Mouse (Mus musculus) spleen, adult 2 months (tissue): ENCODE results near the gene Rab11a. TPM values are rescaled to one million over a fixed set of nuclear protein-coding genes. Genes with fewer than 3 reads are reported as not detected.

Source experiments
- DNase-seq, 2 experiments: peaks; one replicate each; pipeline versions ENCODE4 v3.0.0 to v3.0.0-alpha.2; 2012 to 2021; ENCODE audit warnings: low spot score in 2 of 2, low read depth in 1 of 2
- H3K27ac ChIP-seq: fragments of 200-500 bp; 2 replicates; pipeline ENCODE4 v1.5.1; 2012; ENCODE audit warnings: low read length, inconsistent platforms; ENCODE audit not compliant: insufficient read depth
- H3K27me3 ChIP-seq: fragments of 200-500 bp; 2 replicates; pipeline ENCODE4 v1.6.1; 2012; ENCODE audit warnings: mild to moderate bottlenecking, moderate library complexity, low read length, inconsistent platforms; ENCODE audit not compliant: control insufficient read depth, insufficient read depth
- H3K36me3 ChIP-seq: fragments of 200-500 bp; 2 replicates; pipeline ENCODE4 v1.6.1; 2012; ENCODE audit warnings: mild to moderate bottlenecking, low read length, inconsistent platforms; ENCODE audit not compliant: control insufficient read depth, insufficient read depth
- H3K4me1 ChIP-seq: fragments of 200-500 bp; 2 replicates; pipeline ENCODE4 v1.6.1; 2011; ENCODE audit warnings: inconsistent platforms; ENCODE audit not compliant: control insufficient read depth, insufficient read depth, insufficient read length
- H3K4me3 ChIP-seq: fragments of 200-500 bp; 2 replicates; pipeline ENCODE4 v1.5.1; 2011; ENCODE audit warnings: mild to moderate bottlenecking, inconsistent platforms; ENCODE audit not compliant: insufficient read depth, insufficient read length; ENCODE audit errors: extremely low read depth
- CTCF ChIP-seq: fragments of 200-500 bp; IDR thresholded peaks from 2 replicates; pipeline ENCODE4 v1.5.1; 2011; ENCODE audit warnings: mild to moderate bottlenecking, inconsistent platforms; ENCODE audit not compliant: insufficient read depth, insufficient read length, insufficient replicate concordance; ENCODE audit errors: extremely low read depth
- POLR2A ChIP-seq: fragments of 200-500 bp; IDR thresholded peaks from 2 replicates; pipeline ENCODE4 v1.6.1; 2011; ENCODE audit warnings: low read depth, low read length, inconsistent platforms
- WGBS: fragments of 180-500 bp; shearing (Covaris S2); methylation state at CpG from one replicate; pipeline ENCODE4 v1.1.7; 2018; 5-methylcytosine and 5-hydroxymethylcytosine counted together
- polyA plus RNA-seq: library from polyadenylated mRNA; depleted of rRNA; stranded (reverse); fragments of >200 nt; gene quantifications from 2 replicates; pipeline ENCODE4 v1.2.3, GENCODE M21; 2012

The Rab11a gene
- polyA plus RNA-seq, 1 experiment, result 38.4 TPM

GRCm38 (mm10) chr9:64702937-64703336, 34.6 kb downstream of the Rab11a start:
- peak; percentile 29 to 46 for DNase-seq
- H3K4me3 ChIP-seq, result no peak overlapping the region
- no peak overlapping the region for H3K27ac ChIP-seq
- peaks cover 14% of the 10 kb centered on the region for H3K4me1 ChIP-seq
- H3K36me3 ChIP-seq, result peaks cover 5% of the 10 kb centered on the region; the same call in 1 of the 2 replicates
- WGBS, result 26% methylated on average over 2 of the region's 2 CpGs
- TF ChIP-seq POLR2A (no peak), CTCF (no peak)
- no peaks in the 10 kb centered on the region for H3K27me3 ChIP-seq

GRCm38 (mm10) chr9:64702391-64702790, 35.2 kb downstream of the Rab11a start:
- H3K36me3 ChIP-seq, result peaks cover 5% of the 10 kb centered on the region; the same call in 1 of the 2 replicates
- TF ChIP-seq POLR2A (no peak), CTCF (no peak)
- H3K4me3 ChIP-seq, result no peak overlapping the region
- no peak for DNase-seq
- no peaks in the 10 kb centered on the region for H3K27me3 ChIP-seq
- H3K27ac ChIP-seq, result no peak overlapping the region
- peaks cover 14% of the 10 kb centered on the region for H3K4me1 ChIP-seq

- 88% methylated on average over 1 of the region's 1 CpGs for WGBS
- TF ChIP-seq CTCF, result no peak
- TF ChIP-seq POLR2A, result no peak
- Histone ChIP-seq H3K4me1 (peaks cover 14% of the 10 kb centered on the region), H3K27me3 (no peaks in the 10 kb centered on the region), H3K4me3 (no peak overlapping the region), H3K36me3 (peaks cover 2% of the 10 kb centered on the region; the same call in 1 of the 2 replicates), H3K27ac (no peak overlapping the region)
- DNase-seq, result no peak
Observed at GRCm38 (mm10) chr9:64701651-64702050, 35.9 kb downstream of the Rab11a start.

- DNase-seq, result no peak
Observed at GRCm38 (mm10) chr9:64700451-64701311, 36.9 kb downstream of the Rab11a start.

GRCm38 (mm10) chr9:64698586-64698985, 39.0 kb downstream of the Rab11a start:
- Histone ChIP-seq H3K36me3 (no peaks in the 10 kb centered on the region; the same call in none of the 2 replicates), H3K27ac (no peak overlapping the region), H3K4me3 (no peak overlapping the region), H3K4me1 (peaks cover 4% of the 10 kb centered on the region; the same call in 1 of the 2 replicates), H3K27me3 (no peaks in the 10 kb centered on the region)
- TF ChIP-seq POLR2A (no peak), CTCF (no peak)
- 97% methylated on average over 1 of the region's 1 CpGs for WGBS
- DNase-seq, result no peak

More at GRCm38 (mm10) chr9:64700451-64701311, 36.9 kb downstream of the Rab11a start:
- peaks cover 14% of the 10 kb centered on the region for H3K4me1 ChIP-seq
- no peaks in the 10 kb centered on the region for H3K27me3 ChIP-seq
- H3K36me3 ChIP-seq, result peaks cover 2% of the 10 kb centered on the region; the same call in 1 of the 2 replicates
- 89% methylated on average over 4 of the region's 4 CpGs for WGBS
- no peak overlapping the region for H3K4me3 ChIP-seq
- TF ChIP-seq CTCF, result no peak
- TF ChIP-seq POLR2A, result no peak
- no peak overlapping the region for H3K27ac ChIP-seq

- H3K36me3 ChIP-seq, result no peaks in the 10 kb centered on the region; the same call in none of the 2 replicates
- no peak for DNase-seq
- TF ChIP-seq CTCF (no peak), POLR2A (no peak)
- H3K4me1 ChIP-seq, result no peaks in the 10 kb centered on the region
- H3K27ac ChIP-seq, result no peak overlapping the region
- H3K4me3 ChIP-seq, result no peak overlapping the region
- H3K27me3 ChIP-seq, result no peaks in the 10 kb centered on the region
- WGBS, result 90% methylated on average over 5 of the region's 5 CpGs
Observed at GRCm38 (mm10) chr9:64697677-64698076, 39.9 kb downstream of the Rab11a start.

- DNase-seq, result no peak
- H3K4me1 ChIP-seq, result no peaks in the 10 kb centered on the region
- no peak overlapping the region for H3K4me3 ChIP-seq
- H3K27ac ChIP-seq, result no peak overlapping the region
- no peaks in the 10 kb centered on the region; the same call in none of the 2 replicates for H3K36me3 ChIP-seq
- 86% methylated on average over 1 of the region's 1 CpGs for WGBS
- no peaks in the 10 kb centered on the region for H3K27me3 ChIP-seq
- TF ChIP-seq POLR2A (no peak), CTCF (no peak)
Observed at GRCm38 (mm10) chr9:64697006-64697405, 40.6 kb downstream of the Rab11a start.
